Mouse (Mus musculus): ENCODE results near the gene Coq6. TPM values are rescaled to one million over a fixed set of nuclear protein-coding genes. Genes with fewer than 3 reads are reported as not detected.

Coq6 gene
- polyA plus RNA-seq, 1 experiment: 0.84 TPM

DNA sequence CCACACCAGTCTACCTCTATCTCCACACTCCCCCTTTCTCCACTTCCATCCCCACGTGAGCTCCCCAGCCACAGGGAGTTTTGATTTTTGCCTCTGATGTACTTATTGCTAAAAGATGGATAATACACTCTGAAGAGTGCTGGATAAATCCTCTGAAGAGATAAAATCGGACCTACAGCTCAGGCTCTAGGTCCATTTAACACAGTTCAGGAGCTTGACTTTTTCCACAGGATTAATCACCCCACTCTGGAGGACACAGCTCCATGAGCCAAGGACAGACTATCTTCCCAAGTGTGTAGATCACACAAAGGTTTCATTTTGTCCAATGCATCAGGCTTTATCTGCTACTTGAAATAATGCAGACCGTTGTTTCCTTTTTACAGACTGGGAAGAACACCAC lies 38.6 kb downstream of the Coq6 start:
- peaks cover 4% of the 10 kb centered on the region for H3K36me3 ChIP-seq (ENCODE audit: control insufficient read depth)
- no peak overlapping the region for H3K4me3 ChIP-seq (replicated peaks)
- no peaks in the 10 kb centered on the region for H3K9me3 ChIP-seq (ENCODE audit: control insufficient read depth, low read length)
- TF ChIP-seq GATA1 (IDR thresholded peaks at IDR 0.05; ENCODE audit: low read length): no peak
- no peak for TF ChIP-seq TAL1 (IDR thresholded peaks at IDR 0.05; ENCODE audit: low read length)
- H3K4me1 ChIP-seq (ENCODE audit: control insufficient read depth): peaks cover 13% of the 10 kb centered on the region
- no peaks in the 10 kb centered on the region for H3K27me3 ChIP-seq (ENCODE audit: control insufficient read depth)

DNA sequence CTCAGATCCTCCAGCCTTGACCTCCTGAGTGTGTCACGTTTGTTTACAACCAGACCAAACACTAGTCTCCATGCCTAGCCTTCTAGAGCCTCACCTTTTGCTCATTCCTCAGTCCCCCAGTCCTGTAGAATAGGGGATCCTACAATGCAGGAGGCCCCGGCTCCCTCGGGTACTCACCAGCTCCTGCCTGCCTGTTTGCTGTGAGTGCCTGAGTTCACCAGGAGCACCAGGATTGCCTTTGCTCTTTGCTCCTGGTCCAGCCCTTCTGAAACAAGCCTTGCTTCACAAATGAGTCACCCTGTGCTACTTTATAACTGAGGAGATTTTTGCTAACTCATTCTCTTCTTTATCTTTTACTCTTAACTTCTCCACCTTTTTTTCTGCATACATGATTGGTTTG lies 39.2 kb downstream of the Coq6 start:
- TF ChIP-seq TAL1 (IDR thresholded peaks at IDR 0.05; ENCODE audit: low read length) (no peak), GATA1 (IDR thresholded peaks at IDR 0.05; ENCODE audit: low read length) (no peak)
- H3K36me3 ChIP-seq (ENCODE audit: control insufficient read depth): peaks cover 4% of the 10 kb centered on the region
- no peaks in the 10 kb centered on the region for H3K27me3 ChIP-seq (ENCODE audit: control insufficient read depth)
- H3K4me1 ChIP-seq (ENCODE audit: control insufficient read depth): peaks cover 14% of the 10 kb centered on the region
- no peaks in the 10 kb centered on the region for H3K9me3 ChIP-seq (ENCODE audit: control insufficient read depth, low read length)
- H3K4me3 ChIP-seq (replicated peaks): no peak overlapping the region

DNA sequence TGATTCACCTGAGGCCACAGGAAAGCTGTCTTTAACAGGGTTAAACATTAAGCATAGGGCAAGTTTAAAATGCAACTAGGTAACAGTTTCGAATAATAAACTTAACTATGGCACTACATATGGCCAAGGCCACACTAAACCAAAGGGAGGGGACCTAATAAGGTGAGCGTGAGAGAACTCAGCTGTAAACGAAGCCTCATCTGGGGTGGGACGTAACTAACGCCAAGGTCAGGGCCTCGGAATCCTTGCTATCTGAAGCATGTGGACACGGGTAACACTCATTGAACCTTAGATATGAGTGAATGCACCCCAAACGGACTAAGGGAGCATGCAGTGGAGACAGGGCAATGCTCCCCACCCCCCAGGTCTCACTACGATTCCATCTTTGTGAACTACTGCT lies 41.5 kb downstream of the Coq6 start:
- H3K4me3 ChIP-seq (replicated peaks): no peak overlapping the region
- H3K4me1 ChIP-seq (ENCODE audit: control insufficient read depth): peaks cover 20% of the 10 kb centered on the region
- H3K27me3 ChIP-seq (ENCODE audit: control insufficient read depth): no peaks in the 10 kb centered on the region
- no peaks in the 10 kb centered on the region for H3K9me3 ChIP-seq (ENCODE audit: control insufficient read depth, low read length)
- H3K36me3 ChIP-seq (ENCODE audit: control insufficient read depth): no peaks in the 10 kb centered on the region
- TF ChIP-seq TAL1 (IDR thresholded peaks at IDR 0.05; ENCODE audit: low read length) (no peak), GATA1 (IDR thresholded peaks at IDR 0.05; ENCODE audit: low read length) (no peak)

DNA sequence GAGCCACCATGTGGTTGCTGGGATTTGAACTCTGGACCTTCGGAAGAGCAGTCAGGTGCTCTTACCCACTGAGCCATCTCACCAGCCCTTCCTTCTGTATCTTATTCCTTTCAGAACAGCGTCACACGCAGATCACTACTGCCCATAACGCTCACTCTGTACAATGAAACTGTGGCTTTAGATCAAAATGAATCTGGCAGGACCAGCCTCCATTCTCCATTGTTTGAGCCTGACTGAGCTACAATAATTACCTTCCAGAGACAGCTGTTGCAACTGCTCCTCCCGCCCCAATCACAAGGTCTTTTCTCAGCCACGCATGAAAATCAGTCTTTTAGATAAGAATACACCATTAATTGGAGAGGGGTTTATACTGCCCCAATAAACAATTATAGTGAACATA lies 43.1 kb downstream of the Coq6 start:
- Histone ChIP-seq H3K4me1 (ENCODE audit: control insufficient read depth) (peaks cover 34% of the 10 kb centered on the region), H3K9me3 (ENCODE audit: control insufficient read depth, low read length) (no peaks in the 10 kb centered on the region), H3K4me3 (replicated peaks) (no peak overlapping the region), H3K36me3 (ENCODE audit: control insufficient read depth) (no peaks in the 10 kb centered on the region), H3K27me3 (ENCODE audit: control insufficient read depth) (0 out of 2 replicates have a peak, but pooled peaks cover 2% of the 10 kb centered on the region)
- TF ChIP-seq GATA1 (IDR thresholded peaks at IDR 0.05; ENCODE audit: low read length): no peak

DNA sequence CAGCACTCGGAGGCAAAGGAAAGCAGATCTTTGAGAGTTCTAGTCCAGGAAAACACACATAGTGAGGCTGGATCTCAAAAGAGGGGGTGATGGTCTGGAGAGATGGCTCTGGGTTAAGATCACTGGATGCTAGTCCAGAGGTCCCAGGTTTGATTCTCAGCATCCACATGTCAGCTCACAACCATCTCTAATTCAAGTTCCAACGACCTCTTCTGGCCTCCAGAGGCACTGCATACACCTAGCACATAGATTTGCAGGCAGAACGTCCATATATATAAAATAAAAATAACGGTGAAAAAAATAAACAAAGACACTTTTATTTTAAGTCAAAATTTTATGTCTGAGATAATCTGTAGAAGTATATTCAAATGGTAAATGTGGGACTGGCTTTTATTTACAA lies 45.8 kb downstream of the Coq6 start:
- Histone ChIP-seq H3K9me3 (ENCODE audit: control insufficient read depth, low read length) (no peaks in the 10 kb centered on the region), H3K36me3 (ENCODE audit: control insufficient read depth) (no peaks in the 10 kb centered on the region), H3K4me1 (ENCODE audit: control insufficient read depth) (peaks cover 23% of the 10 kb centered on the region), H3K4me3 (replicated peaks) (no peak overlapping the region), H3K27me3 (ENCODE audit: control insufficient read depth) (0 out of 2 replicates have a peak, but pooled peaks cover 2% of the 10 kb centered on the region)
- no peak for TF ChIP-seq GATA1 (IDR thresholded peaks at IDR 0.05; ENCODE audit: low read length)
- no peak for TF ChIP-seq TAL1 (IDR thresholded peaks at IDR 0.05; ENCODE audit: low read length)

DNA sequence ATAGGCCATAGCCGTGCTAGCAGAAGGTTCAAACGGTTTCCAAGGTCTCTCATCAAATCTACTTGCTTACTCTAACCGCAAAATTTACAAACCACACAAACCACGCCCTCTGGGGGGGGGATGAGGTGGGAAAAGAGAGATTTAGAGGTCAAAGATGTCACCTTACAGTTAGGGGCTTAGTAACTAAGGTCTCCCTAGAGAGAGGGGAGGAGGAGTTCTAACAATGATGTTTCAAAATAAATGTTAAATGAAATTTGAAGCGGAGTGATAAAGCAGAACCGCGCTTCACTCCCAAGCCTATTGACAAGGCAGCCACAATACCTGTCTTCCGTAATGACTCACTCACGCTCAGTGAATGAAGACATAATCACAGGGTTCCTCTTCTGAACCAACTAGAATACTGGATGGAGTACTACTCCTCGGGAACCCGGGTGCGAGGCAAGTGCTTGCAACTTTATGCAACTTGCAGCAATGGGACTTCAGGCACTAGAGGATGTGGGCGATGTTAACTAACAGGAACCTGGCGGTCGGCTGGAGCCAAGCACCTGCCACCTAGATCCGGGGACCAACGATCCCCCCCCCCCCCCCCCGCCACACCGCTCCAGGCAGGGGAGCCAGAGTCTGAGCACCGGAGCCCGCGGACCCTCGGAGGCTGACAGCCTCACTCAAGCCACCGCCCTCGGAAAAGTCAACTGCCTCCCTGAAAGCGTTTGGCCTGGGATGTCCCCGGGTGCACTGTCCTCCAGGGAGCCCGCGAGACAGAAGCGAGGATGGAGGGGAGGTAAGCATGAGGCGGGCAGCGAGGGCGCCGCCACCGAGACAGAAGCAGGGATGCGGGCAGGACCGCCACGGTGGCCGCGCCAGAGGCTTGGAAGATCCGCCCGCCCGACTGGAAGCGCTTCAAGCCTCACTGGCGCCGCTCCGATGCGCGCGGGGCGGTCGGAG lies 46.7 kb downstream of the Coq6 start:
- no peaks in the 10 kb centered on the region for H3K9me3 ChIP-seq (ENCODE audit: control insufficient read depth, low read length)
- peaks cover 23% of the 10 kb centered on the region for H3K4me1 ChIP-seq (ENCODE audit: control insufficient read depth)
- H3K4me3 ChIP-seq (replicated peaks): peak overlapping the region; percentile 94
- TF ChIP-seq TAL1 (IDR thresholded peaks at IDR 0.05; ENCODE audit: low read length) (no peak), GATA1 (IDR thresholded peaks at IDR 0.05; ENCODE audit: low read length) (no peak)
- 0 out of 2 replicates have a peak, but pooled peaks cover 2% of the 10 kb centered on the region for H3K27me3 ChIP-seq (ENCODE audit: control insufficient read depth)
- no peaks in the 10 kb centered on the region for H3K36me3 ChIP-seq (ENCODE audit: control insufficient read depth)

DNA sequence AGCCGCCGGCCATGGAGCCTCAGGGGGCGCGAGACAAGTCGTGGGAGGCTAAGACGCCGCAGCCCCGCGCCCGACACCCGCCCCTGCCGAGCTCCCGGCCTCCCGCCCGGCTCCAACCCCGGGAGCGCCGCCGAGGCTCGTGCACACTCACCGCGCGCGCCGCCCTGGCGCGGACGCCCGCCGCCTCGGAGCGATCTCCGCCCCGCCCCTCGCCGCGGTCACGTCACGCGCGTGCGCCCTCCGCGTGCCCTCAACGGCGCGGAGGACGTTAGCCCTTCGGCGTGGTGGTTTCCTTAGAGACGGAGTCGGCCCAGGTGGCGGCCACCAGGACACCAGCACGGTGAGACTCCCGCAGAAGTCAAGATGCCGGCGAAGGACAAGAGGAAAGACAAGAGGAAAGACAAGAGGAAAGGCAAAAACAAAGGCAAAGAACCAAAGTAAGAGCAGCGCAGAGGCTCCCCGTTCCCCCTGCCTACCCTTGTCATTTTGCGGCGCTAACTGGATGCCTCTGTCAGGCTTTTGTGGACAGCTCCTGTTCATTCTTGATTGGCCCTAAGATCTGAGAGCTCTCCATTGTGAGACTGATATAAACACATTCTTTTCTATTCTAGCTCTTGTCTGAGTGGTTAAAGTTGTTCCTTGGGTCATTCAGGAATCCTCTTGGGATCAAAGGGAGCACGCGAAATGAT lies 47.5 kb downstream of the Coq6 start, which contains the start of the genes Entpd5 and Bbof1:
Gene Entpd5 (minus strand): TSS at position 211 of the 689 bp plus-strand sequence.
Gene Bbof1 (plus strand): TSS at position 253 of the 689 bp plus-strand sequence.
- no peak for TF ChIP-seq GATA1 (IDR thresholded peaks at IDR 0.05; ENCODE audit: low read length)
- no peak for TF ChIP-seq TAL1 (IDR thresholded peaks at IDR 0.05; ENCODE audit: low read length)
- Histone ChIP-seq H3K36me3 (ENCODE audit: control insufficient read depth) (no peaks in the 10 kb centered on the region), H3K4me1 (ENCODE audit: control insufficient read depth) (peaks cover 23% of the 10 kb centered on the region), H3K27me3 (ENCODE audit: control insufficient read depth) (0 out of 2 replicates have a peak, but pooled peaks cover 2% of the 10 kb centered on the region), H3K4me3 (replicated peaks) (peak within 1 kb of the TSS; percentile 94), H3K9me3 (ENCODE audit: control insufficient read depth, low read length) (no peaks in the 10 kb centered on the region)

DNA sequence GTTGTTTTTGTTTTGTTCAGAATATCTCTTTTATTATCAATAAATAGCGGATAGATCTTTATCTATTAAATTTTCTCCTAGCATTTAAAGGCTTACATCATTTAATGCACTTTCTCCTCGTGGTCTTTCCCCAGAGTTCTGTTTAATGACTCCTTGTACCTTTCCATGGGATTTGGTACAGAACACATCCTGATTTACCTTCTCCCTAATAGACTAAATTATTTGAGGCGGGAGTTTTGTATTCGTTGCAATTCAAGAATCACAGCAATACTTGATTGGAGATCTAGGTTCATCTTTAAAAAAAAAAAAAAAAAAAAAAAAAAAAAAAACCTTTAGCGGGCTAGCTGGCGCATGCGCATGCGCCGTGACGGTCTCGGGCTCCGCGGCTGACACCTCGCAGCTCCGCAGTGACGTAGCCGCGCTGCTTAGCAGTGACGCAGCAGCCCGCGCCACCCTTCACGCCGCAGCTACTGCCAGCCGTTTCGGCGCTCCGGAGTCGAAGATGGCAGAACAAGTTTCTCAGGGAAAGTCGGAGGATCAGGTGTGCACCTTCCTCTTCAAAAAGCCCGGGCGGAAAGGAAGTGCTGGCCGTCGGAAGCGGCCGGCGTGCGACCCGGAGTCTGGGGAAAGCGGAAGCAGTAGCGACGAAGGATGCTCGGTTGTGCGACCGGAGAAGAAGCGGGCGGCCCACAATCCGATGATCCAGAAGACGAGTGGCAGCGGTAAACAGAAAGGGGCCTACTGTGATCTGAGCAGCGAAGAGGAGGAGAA lies 55.6 kb downstream of the Coq6 start, which contains the start of gene Rnf113a2:
Gene Rnf113a2 (plus strand): TSS at position 363 of the 771 bp plus-strand sequence.
- H3K27me3 ChIP-seq (ENCODE audit: control insufficient read depth): no peaks in the 10 kb centered on the region
- TF ChIP-seq GATA1 (IDR thresholded peaks at IDR 0.05; ENCODE audit: low read length) (no peak), TAL1 (IDR thresholded peaks at IDR 0.05; ENCODE audit: low read length) (no peak)
- peaks cover 5% of the 10 kb centered on the region for H3K36me3 ChIP-seq (ENCODE audit: control insufficient read depth)
- H3K4me3 ChIP-seq (replicated peaks): peak within 1 kb of the TSS; percentile 94
- H3K4me1 ChIP-seq (ENCODE audit: control insufficient read depth): peaks cover 22% of the 10 kb centered on the region
- no peaks in the 10 kb centered on the region for H3K9me3 ChIP-seq (ENCODE audit: control insufficient read depth, low read length)
